Mouse (Mus musculus): ENCODE measurements around the gene Hnrnph3.

- TF ChIP-seq POLR2A (IDR thresholded peaks at IDR 0.05; ENCODE audit: insufficient read length, low read depth), result no peak
- no peak for TF ChIP-seq MAX (IDR thresholded peaks at IDR 0.05; ENCODE audit: low read depth)
- no peak for TF ChIP-seq USF1 (IDR thresholded peaks at IDR 0.05; ENCODE audit: low read depth)
- no peak for TF ChIP-seq TCF12 (IDR thresholded peaks at IDR 0.05; ENCODE audit: insufficient read depth, poor library complexity, severe bottlenecking)
- no peak for TF ChIP-seq POLR2AphosphoS2 (IDR thresholded peaks at IDR 0.05; ENCODE audit: insufficient read length, low read depth)
- TF ChIP-seq SRF (IDR thresholded peaks at IDR 0.05; ENCODE audit: control insufficient read depth, insufficient read length, low read depth), result no peak
- no peak for TF ChIP-seq MYOD1 (IDR thresholded peaks at IDR 0.05; ENCODE audit: control insufficient read depth in 1 of 3, insufficient read length in 2 of 3, low read depth in 2 of 3)
- no peak for TF ChIP-seq E2F4 (IDR thresholded peaks at IDR 0.05; ENCODE audit: insufficient read depth)
- TF ChIP-seq MYOG (IDR thresholded peaks at IDR 0.05; ENCODE audit: control insufficient read depth in 1 of 3, insufficient read depth in 1 of 3, insufficient read length in 2 of 3, low read depth in 2 of 3), result no peak
- TF ChIP-seq TCF3 (IDR thresholded peaks at IDR 0.05; ENCODE audit: insufficient read length, low read depth), result no peak
- TF ChIP-seq CEBPB (IDR thresholded peaks at IDR 0.05; ENCODE audit: insufficient read depth, poor library complexity, severe bottlenecking), result no peak
- TF ChIP-seq REST (IDR thresholded peaks at IDR 0.05; ENCODE audit: insufficient read depth, insufficient read length), result no peak
Measured at GRCm38 (mm10) chr10:62965796-62966195, 58.2 kb downstream of the Hnrnph3 start.

Measured in myocyte (in vitro differentiated cells).